Mouse (Mus musculus) forebrain, embryonic 16.5 days (tissue): ENCODE results near the gene Gsto2. TPM values are rescaled to one million over a fixed set of nuclear protein-coding genes. Genes with fewer than 3 reads are reported as not detected.

Experiments used
- ATAC-seq: fragments of 200-750 bp; cut with Nextera tagmentation; 2 replicates; pipeline ENCODE4 v1.8.0; 2017; ENCODE audit warnings: mild to moderate bottlenecking, moderate library complexity
- H3K27ac ChIP-seq: fragments of 300-500 bp; sonication (generic); 2 replicates; pipeline ENCODE4 v1.5.1; 2014; ENCODE audit warnings: low read length, control low read depth
- H3K27me3 ChIP-seq: fragments of 300-500 bp; sonication (generic); replicated peaks from 2 replicates; pipeline ENCODE4 v1.6.1; 2014; ENCODE audit warnings: low read length; ENCODE audit not compliant: control insufficient read depth, insufficient read depth
- H3K36me3 ChIP-seq: fragments of 300-500 bp; sonication (generic); 2 replicates; pipeline ENCODE4 v1.6.1; 2014; ENCODE audit not compliant: control insufficient read depth, insufficient read depth
- H3K4me1 ChIP-seq: fragments of 300-500 bp; sonication (generic); replicated peaks from 2 replicates; pipeline ENCODE4 v1.6.1; 2014; ENCODE audit warnings: low read length; ENCODE audit not compliant: control insufficient read depth, insufficient read depth
- H3K4me2 ChIP-seq: fragments of 300-500 bp; sonication (generic); 2 replicates; pipeline ENCODE4 v1.6.1; 2014; ENCODE audit warnings: mild to moderate bottlenecking, low read length, control low read depth
- H3K4me3 ChIP-seq: fragments of 300-500 bp; sonication (generic); replicated peaks from 2 replicates; pipeline ENCODE4 v1.5.1; 2014; ENCODE audit warnings: mild to moderate bottlenecking, low read length, control low read depth
- H3K9ac ChIP-seq: fragments of 300-500 bp; sonication (generic); replicated peaks from 2 replicates; pipeline ENCODE4 v1.6.1; 2014; ENCODE audit warnings: low read depth, low read length, control low read depth
- H3K9me3 ChIP-seq: fragments of 300-500 bp; sonication (generic); 2 replicates; pipeline ENCODE4 v1.6.1; 2016; ENCODE audit warnings: low read length; ENCODE audit not compliant: control insufficient read depth
- WGBS: fragments of 180-500 bp; shearing (Covaris S2); extraction: QIAGEN DNeasy Blood & Tissue Kit; methylation state at CpG from one replicate; pipeline ENCODE4 v1.1.7; 2014; 5-methylcytosine and 5-hydroxymethylcytosine counted together
- polyA plus RNA-seq: library from polyadenylated mRNA; unstranded; fragments of >200 nt; fragmentation: Nextera tagmentation; extraction: Ambion mirVana; gene quantifications from 2 replicates; pipeline ENCODE4 v1.2.1, GENCODE M21; 2015

The Gsto2 gene
- polyA plus RNA-seq, 1 experiment from 2014 or later, result 1.2 TPM

- Histone ChIP-seq H3K27ac (no peak overlapping the region), H3K4me1 (peaks cover 4% of the 10 kb centered on the region; the same call in 1 of the 2 replicates), H3K27me3 (no peaks in the 10 kb centered on the region), H3K4me2 (no peak overlapping the region), H3K9me3 (no peaks in the 10 kb centered on the region), H3K36me3 (peaks cover 6% of the 10 kb centered on the region), H3K4me3 (no peak overlapping the region), H3K9ac (no peak overlapping the region)
- 89% methylated on average over 10 of the region's 10 CpGs for WGBS
- no peak for ATAC-seq
Observed at GRCm38 (mm10) chr19:47900558-47900957, 35.2 kb downstream of the Gsto2 start.

- H3K36me3 ChIP-seq, result no peaks in the 10 kb centered on the region
- H3K9me3 ChIP-seq, result no peaks in the 10 kb centered on the region
- WGBS, result 73% methylated on average over 13 of the region's 13 CpGs
- no peak overlapping the region for H3K4me3 ChIP-seq
- no peak for ATAC-seq
- H3K4me1 ChIP-seq, result peaks cover 4% of the 10 kb centered on the region; the same call in 1 of the 2 replicates
- H3K9ac ChIP-seq, result no peak overlapping the region
- H3K4me2 ChIP-seq, result no peak overlapping the region
- H3K27me3 ChIP-seq, result no peaks in the 10 kb centered on the region
- no peak overlapping the region for H3K27ac ChIP-seq
Observed at GRCm38 (mm10) chr19:47902316-47903201, 37.2 kb downstream of the Gsto2 start.

GRCm38 (mm10) chr19:47903679-47904078 is 38.3 kb downstream of the Gsto2 start:
- H3K27me3 ChIP-seq, result no peaks in the 10 kb centered on the region
- no peak overlapping the region for H3K9ac ChIP-seq
- H3K9me3 ChIP-seq, result no peaks in the 10 kb centered on the region
- no peaks in the 10 kb centered on the region for H3K36me3 ChIP-seq
- peaks cover 6% of the 10 kb centered on the region for H3K4me1 ChIP-seq
- peak; percentile 43; the same call in 1 of the 2 replicates for ATAC-seq
- WGBS, result 46% methylated on average over 4 of the region's 4 CpGs
- H3K4me3 ChIP-seq, result no peak overlapping the region
- no peak overlapping the region for H3K4me2 ChIP-seq
- H3K27ac ChIP-seq, result no peak overlapping the region

GRCm38 (mm10) chr19:47905081-47905480 is 39.7 kb downstream of the Gsto2 start:
- no peaks in the 10 kb centered on the region for H3K36me3 ChIP-seq
- H3K4me3 ChIP-seq, result no peak overlapping the region
- no peaks in the 10 kb centered on the region for H3K9me3 ChIP-seq
- WGBS, result 85% methylated on average over 4 of the region's 4 CpGs
- H3K27me3 ChIP-seq, result no peaks in the 10 kb centered on the region
- H3K4me2 ChIP-seq, result no peak overlapping the region
- peaks cover 19% of the 10 kb centered on the region for H3K4me1 ChIP-seq
- no peak overlapping the region for H3K9ac ChIP-seq
- no peak overlapping the region for H3K27ac ChIP-seq
- ATAC-seq, result no peak

- WGBS, result 88% methylated on average over 5 of the region's 5 CpGs
- no peaks in the 10 kb centered on the region for H3K27me3 ChIP-seq
Observed at GRCm38 (mm10) chr19:47905603-47906002, 40.3 kb downstream of the Gsto2 start.

GRCm38 (mm10) chr19:47907596-47907995 is 42.3 kb downstream of the Gsto2 start:
- H3K4me3 ChIP-seq, result no peak overlapping the region
- H3K27me3 ChIP-seq, result no peaks in the 10 kb centered on the region
- no peak overlapping the region for H3K9ac ChIP-seq
- no peak overlapping the region for H3K4me2 ChIP-seq
- peaks cover 17% of the 10 kb centered on the region for H3K4me1 ChIP-seq
- H3K36me3 ChIP-seq, result no peaks in the 10 kb centered on the region
- 90% methylated on average over 9 of the region's 9 CpGs for WGBS
- ATAC-seq, result no peak
- H3K9me3 ChIP-seq, result no peaks in the 10 kb centered on the region
- H3K27ac ChIP-seq, result no peak overlapping the region

More at GRCm38 (mm10) chr19:47905603-47906002, 40.3 kb downstream of the Gsto2 start:
- Histone ChIP-seq H3K36me3 (no peaks in the 10 kb centered on the region), H3K9me3 (no peaks in the 10 kb centered on the region), H3K9ac (no peak overlapping the region), H3K27ac (no peak overlapping the region), H3K4me1 (peaks cover 21% of the 10 kb centered on the region), H3K4me3 (no peak overlapping the region), H3K4me2 (no peak overlapping the region)
- ATAC-seq, result no peak

- Histone ChIP-seq H3K4me3 (peak overlapping the region; percentile 40), H3K36me3 (no peaks in the 10 kb centered on the region), H3K27ac (peak overlapping the region; percentile 90; the same call in 1 of the 2 replicates), H3K9ac (peak overlapping the region; percentile 79), H3K4me2 (peak overlapping the region; percentile 60), H3K27me3 (no peaks in the 10 kb centered on the region), H3K9me3 (no peaks in the 10 kb centered on the region), H3K4me1 (peaks cover 17% of the 10 kb centered on the region)
- 16% methylated on average over 6 of the region's 6 CpGs for WGBS
- peak; percentile 36 for ATAC-seq
Observed at GRCm38 (mm10) chr19:47908961-47909371, 43.6 kb downstream of the Gsto2 start.

GRCm38 (mm10) chr19:47909387-47910116 is 44.2 kb downstream of the Gsto2 start:
- H3K36me3 ChIP-seq, result no peaks in the 10 kb centered on the region
- 1% methylated on average over 9 of the region's 10 CpGs for WGBS
- peak overlapping the region; percentile 60 for H3K4me2 ChIP-seq
- H3K4me1 ChIP-seq, result peaks cover 17% of the 10 kb centered on the region
- H3K27ac ChIP-seq, result peak overlapping the region; percentile 90
- peak overlapping the region; percentile 79 for H3K9ac ChIP-seq
- no peaks in the 10 kb centered on the region for H3K9me3 ChIP-seq
- peak overlapping the region; percentile 40 for H3K4me3 ChIP-seq
- ATAC-seq, result peak; percentile 86
- H3K27me3 ChIP-seq, result no peaks in the 10 kb centered on the region

- Histone ChIP-seq H3K4me2 (peak overlapping the region; percentile 60), H3K9ac (peak overlapping the region; percentile 79), H3K27ac (peak overlapping the region; percentile 90), H3K27me3 (no peaks in the 10 kb centered on the region), H3K4me3 (no peak overlapping the region), H3K36me3 (no peaks in the 10 kb centered on the region), H3K4me1 (peaks cover 17% of the 10 kb centered on the region), H3K9me3 (no peaks in the 10 kb centered on the region)
- WGBS, result 35% methylated on average over 4 of the region's 4 CpGs
- peak; percentile 10 for ATAC-seq
Observed at GRCm38 (mm10) chr19:47910117-47910618, 44.8 kb downstream of the Gsto2 start.
